Mouse (Mus musculus): Measurements from ENCODE around the gene Stat3. TPM values are rescaled to one million over a fixed set of nuclear protein-coding genes. Genes with fewer than 3 reads are reported as not detected.
A peak's percentile ranks its signal among the peaks of the same experiment; 100 is the strongest.

Gene Stat3
- polyA plus RNA-seq, 1 experiment, result 57.2 TPM

- no peak overlapping the region for H3K27ac ChIP-seq (ENCODE audit: insufficient read depth, low read depth, low read length)
- H3K36me3 ChIP-seq (ENCODE audit: control insufficient read depth, insufficient read depth, low read length), result no peaks in the 10 kb centered on the region
- no peak for TF ChIP-seq POLR2A (IDR thresholded peaks at IDR 0.05; ENCODE audit: low read depth, low read length)
- no peak for TF ChIP-seq CTCF (conservative IDR thresholded peaks at IDR 0.05; ENCODE audit: insufficient read depth, insufficient read length, low read depth, low read length)
- DNase-seq, result no peak
- H3K4me3 ChIP-seq (ENCODE audit: insufficient read depth, low read depth, low read length), result no peak overlapping the region
- H3K27me3 ChIP-seq (replicated peaks; ENCODE audit: control insufficient read depth, insufficient read depth, low read length), result no peaks in the 10 kb centered on the region
- H3K4me1 ChIP-seq (ENCODE audit: control insufficient read depth, insufficient read depth, low read length), result peaks cover 10% of the 10 kb centered on the region
- WGBS, result 87% methylated on average over 3 of the region's 3 CpGs
Measured at GRCm38 (mm10) chr11:100861836-100862235, 77.5 kb downstream of the Stat3 start.

- TF ChIP-seq CTCF (conservative IDR thresholded peaks at IDR 0.05; ENCODE audit: insufficient read depth, insufficient read length, low read depth, low read length) (no peak), POLR2A (IDR thresholded peaks at IDR 0.05; ENCODE audit: low read depth, low read length) (no peak)
- no peak for DNase-seq
- no peak overlapping the region for H3K4me3 ChIP-seq (ENCODE audit: insufficient read depth, low read depth, low read length)
- H3K4me1 ChIP-seq (ENCODE audit: control insufficient read depth, insufficient read depth, low read length), result peaks cover 10% of the 10 kb centered on the region
- H3K27ac ChIP-seq (ENCODE audit: insufficient read depth, low read depth, low read length), result no peak overlapping the region
- no peaks in the 10 kb centered on the region for H3K36me3 ChIP-seq (ENCODE audit: control insufficient read depth, insufficient read depth, low read length)
- H3K27me3 ChIP-seq (replicated peaks; ENCODE audit: control insufficient read depth, insufficient read depth, low read length), result no peaks in the 10 kb centered on the region
- 89% methylated on average over 7 of the region's 7 CpGs for WGBS
Measured at GRCm38 (mm10) chr11:100861335-100861734, 78.0 kb downstream of the Stat3 start.

GRCm38 (mm10) chr11:100860198-100861048, 78.9 kb downstream of the Stat3 start:
- H3K27me3 ChIP-seq (replicated peaks; ENCODE audit: control insufficient read depth, insufficient read depth, low read length), result no peaks in the 10 kb centered on the region
- H3K4me1 ChIP-seq (ENCODE audit: control insufficient read depth, insufficient read depth, low read length), result peaks cover 16% of the 10 kb centered on the region
- DNase-seq, result peak; percentile 92
- 1% methylated on average over 54 of the region's 55 CpGs for WGBS
- peak overlapping the region; percentile 62 for H3K4me3 ChIP-seq (ENCODE audit: insufficient read depth, low read depth, low read length)
- H3K36me3 ChIP-seq (ENCODE audit: control insufficient read depth, insufficient read depth, low read length), result no peaks in the 10 kb centered on the region
- TF ChIP-seq POLR2A (IDR thresholded peaks at IDR 0.05; ENCODE audit: low read depth, low read length) (peak; percentile 35), CTCF (conservative IDR thresholded peaks at IDR 0.05; ENCODE audit: insufficient read depth, insufficient read length, low read depth, low read length) (no peak)
- H3K27ac ChIP-seq (ENCODE audit: insufficient read depth, low read depth, low read length), result peak overlapping the region; percentile 14

- H3K27ac ChIP-seq (ENCODE audit: insufficient read depth, low read depth, low read length), result peak overlapping the region; percentile 86
Measured at GRCm38 (mm10) chr11:100859579-100860075, 79.7 kb downstream of the Stat3 start.

GRCm38 (mm10) chr11:100858935-100859578, 80.3 kb downstream of the Stat3 start, which contains the start of gene Stat5a:
Gene Stat5a, plus strand, starts transcription at chr11:100859351.
- Histone ChIP-seq H3K4me3 (ENCODE audit: insufficient read depth, low read depth, low read length) (peak within 1 kb of the TSS; percentile 62), H3K36me3 (ENCODE audit: control insufficient read depth, insufficient read depth, low read length) (no peaks in the 10 kb centered on the region), H3K4me1 (ENCODE audit: control insufficient read depth, insufficient read depth, low read length) (peaks cover 25% of the 10 kb centered on the region), H3K27me3 (replicated peaks; ENCODE audit: control insufficient read depth, insufficient read depth, low read length) (no peaks in the 10 kb centered on the region), H3K27ac (ENCODE audit: insufficient read depth, low read depth, low read length) (peak within 1 kb of the TSS; percentile 86)
- peak; percentile 96 for DNase-seq
- 22% methylated on average over 9 of the region's 9 CpGs for WGBS
- TF ChIP-seq CTCF (conservative IDR thresholded peaks at IDR 0.05; ENCODE audit: insufficient read depth, insufficient read length, low read depth, low read length) (no peak), POLR2A (IDR thresholded peaks at IDR 0.05; ENCODE audit: low read depth, low read length) (no peak)

More at GRCm38 (mm10) chr11:100859579-100860075, 79.7 kb downstream of the Stat3 start:
- Histone ChIP-seq H3K36me3 (ENCODE audit: control insufficient read depth, insufficient read depth, low read length) (no peaks in the 10 kb centered on the region), H3K27me3 (replicated peaks; ENCODE audit: control insufficient read depth, insufficient read depth, low read length) (no peaks in the 10 kb centered on the region), H3K4me3 (ENCODE audit: insufficient read depth, low read depth, low read length) (peak overlapping the region; percentile 33), H3K4me1 (ENCODE audit: control insufficient read depth, insufficient read depth, low read length) (peaks cover 24% of the 10 kb centered on the region)
- TF ChIP-seq POLR2A (IDR thresholded peaks at IDR 0.05; ENCODE audit: low read depth, low read length) (no peak), CTCF (conservative IDR thresholded peaks at IDR 0.05; ENCODE audit: insufficient read depth, insufficient read length, low read depth, low read length) (no peak)
- no peak for DNase-seq
- WGBS, result 36% methylated on average over 6 of the region's 6 CpGs

- no peak for DNase-seq
- no peaks in the 10 kb centered on the region for H3K36me3 ChIP-seq (ENCODE audit: control insufficient read depth, insufficient read depth, low read length)
- no peak overlapping the region for H3K4me3 ChIP-seq (ENCODE audit: insufficient read depth, low read depth, low read length)
- peaks cover 27% of the 10 kb centered on the region for H3K4me1 ChIP-seq (ENCODE audit: control insufficient read depth, insufficient read depth, low read length)
- TF ChIP-seq CTCF (conservative IDR thresholded peaks at IDR 0.05; ENCODE audit: insufficient read depth, insufficient read length, low read depth, low read length), result no peak
- WGBS, result 79% methylated on average over 6 of the region's 6 CpGs
- H3K27ac ChIP-seq (ENCODE audit: insufficient read depth, low read depth, low read length), result no peak overlapping the region
- H3K27me3 ChIP-seq (replicated peaks; ENCODE audit: control insufficient read depth, insufficient read depth, low read length), result no peaks in the 10 kb centered on the region
Measured at GRCm38 (mm10) chr11:100857960-100858359, 81.4 kb downstream of the Stat3 start.

GRCm38 (mm10) chr11:100855178-100855577, 84.2 kb downstream of the Stat3 start:
- Histone ChIP-seq H3K27ac (ENCODE audit: insufficient read depth, low read depth, low read length) (0 out of 2 replicates have a peak overlapping the region, but pooled peaks have one; percentile 26), H3K4me3 (ENCODE audit: insufficient read depth, low read depth, low read length) (no peak overlapping the region), H3K27me3 (replicated peaks; ENCODE audit: control insufficient read depth, insufficient read depth, low read length) (no peaks in the 10 kb centered on the region), H3K4me1 (ENCODE audit: control insufficient read depth, insufficient read depth, low read length) (peaks cover 33% of the 10 kb centered on the region), H3K36me3 (ENCODE audit: control insufficient read depth, insufficient read depth, low read length) (no peaks in the 10 kb centered on the region)
- WGBS, result 51% methylated on average over 4 of the region's 4 CpGs
- peak; percentile 50 for DNase-seq
- TF ChIP-seq CTCF (conservative IDR thresholded peaks at IDR 0.05; ENCODE audit: insufficient read depth, insufficient read length, low read depth, low read length), result no peak
- TF ChIP-seq POLR2A (IDR thresholded peaks at IDR 0.05; ENCODE audit: low read depth, low read length), result no peak

Data from kidney, adult 2 months (tissue).